Mouse (Mus musculus) spleen, adult 2 months (tissue): ENCODE measurements at regions not wholly inside any gene's neighbourhood (a gene's known extent, or its start where the extent isn't known, plus 50 kb on each side); places are given as distances from the start of the nearest gene placed in this dataset.

Experiments
- DNase-seq, 2 experiments: peaks; one replicate each; pipeline versions ENCODE4 v3.0.0 to v3.0.0-alpha.2; 2012 to 2021; ENCODE audit warnings: low spot score in 2 of 2, low read depth in 1 of 2
- H3K27ac ChIP-seq: fragments of 200-500 bp; 2 replicates; pipeline ENCODE4 v1.5.1; 2012; ENCODE audit warnings: low read length, inconsistent platforms; ENCODE audit not compliant: insufficient read depth
- H3K27me3 ChIP-seq: fragments of 200-500 bp; 2 replicates; pipeline ENCODE4 v1.6.1; 2012; ENCODE audit warnings: mild to moderate bottlenecking, moderate library complexity, low read length, inconsistent platforms; ENCODE audit not compliant: control insufficient read depth, insufficient read depth
- H3K36me3 ChIP-seq: fragments of 200-500 bp; 2 replicates; pipeline ENCODE4 v1.6.1; 2012; ENCODE audit warnings: mild to moderate bottlenecking, low read length, inconsistent platforms; ENCODE audit not compliant: control insufficient read depth, insufficient read depth
- H3K4me1 ChIP-seq: fragments of 200-500 bp; 2 replicates; pipeline ENCODE4 v1.6.1; 2011; ENCODE audit warnings: inconsistent platforms; ENCODE audit not compliant: control insufficient read depth, insufficient read depth, insufficient read length
- H3K4me3 ChIP-seq: fragments of 200-500 bp; 2 replicates; pipeline ENCODE4 v1.5.1; 2011; ENCODE audit warnings: mild to moderate bottlenecking, inconsistent platforms; ENCODE audit not compliant: insufficient read depth, insufficient read length; ENCODE audit errors: extremely low read depth
- CTCF ChIP-seq: fragments of 200-500 bp; IDR thresholded peaks from 2 replicates; pipeline ENCODE4 v1.5.1; 2011; ENCODE audit warnings: mild to moderate bottlenecking, inconsistent platforms; ENCODE audit not compliant: insufficient read depth, insufficient read length, insufficient replicate concordance; ENCODE audit errors: extremely low read depth
- POLR2A ChIP-seq: fragments of 200-500 bp; IDR thresholded peaks from 2 replicates; pipeline ENCODE4 v1.6.1; 2011; ENCODE audit warnings: low read depth, low read length, inconsistent platforms
- WGBS: fragments of 180-500 bp; shearing (Covaris S2); methylation state at CpG from one replicate; pipeline ENCODE4 v1.1.7; 2018; 5-methylcytosine and 5-hydroxymethylcytosine counted together

DNA sequence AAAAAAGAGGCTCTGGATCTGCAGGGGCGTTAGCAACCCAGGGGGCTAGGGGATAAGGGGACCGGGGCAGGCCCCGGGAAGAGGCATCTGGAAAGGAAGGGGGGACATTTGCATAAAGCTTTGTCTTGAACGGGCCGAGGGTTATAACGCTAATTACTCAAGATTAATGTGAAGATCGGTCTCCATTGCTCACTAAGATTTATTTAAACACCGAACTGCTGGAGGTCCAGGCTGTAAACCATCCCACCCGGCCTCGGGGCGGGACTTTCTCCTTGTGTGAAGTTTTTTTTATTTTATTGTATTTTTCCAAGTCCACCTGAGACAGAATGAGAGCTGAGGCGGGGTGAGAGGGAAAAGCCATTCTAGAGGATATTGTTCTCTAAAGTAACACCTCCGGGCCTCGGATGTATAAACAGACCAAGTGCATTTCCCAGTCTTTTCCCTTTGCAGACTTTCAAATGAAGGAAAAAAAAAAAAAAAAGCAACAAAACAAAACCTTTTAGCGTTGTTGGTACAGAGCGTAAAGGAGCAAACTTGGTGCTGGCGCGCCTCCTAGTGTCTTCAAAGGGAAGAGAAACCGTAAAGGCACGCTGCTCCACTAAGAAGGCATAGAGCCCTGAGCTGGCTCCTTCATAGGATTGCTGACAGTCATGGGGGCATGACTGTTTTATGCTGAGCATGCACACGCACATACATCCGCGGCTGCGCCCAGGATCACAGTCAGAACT lies 313.3 kb downstream of the Parp8 start:
- TF ChIP-seq CTCF (peak; percentile 40; the same call in 1 of the 2 replicates), POLR2A (no peak)
- peak; percentile 22 to 27 for DNase-seq
- Histone ChIP-seq H3K4me1 (no peaks in the 10 kb centered on the region; the same call in 1 of the 2 replicates), H3K36me3 (no peaks in the 10 kb centered on the region), H3K27ac (no peak overlapping the region), H3K27me3 (peaks cover 8% of the 10 kb centered on the region), H3K4me3 (peak overlapping the region; percentile 30; the same call in 1 of the 2 replicates)
- WGBS, result 1% methylated on average over 24 of the region's 24 CpGs

DNA sequence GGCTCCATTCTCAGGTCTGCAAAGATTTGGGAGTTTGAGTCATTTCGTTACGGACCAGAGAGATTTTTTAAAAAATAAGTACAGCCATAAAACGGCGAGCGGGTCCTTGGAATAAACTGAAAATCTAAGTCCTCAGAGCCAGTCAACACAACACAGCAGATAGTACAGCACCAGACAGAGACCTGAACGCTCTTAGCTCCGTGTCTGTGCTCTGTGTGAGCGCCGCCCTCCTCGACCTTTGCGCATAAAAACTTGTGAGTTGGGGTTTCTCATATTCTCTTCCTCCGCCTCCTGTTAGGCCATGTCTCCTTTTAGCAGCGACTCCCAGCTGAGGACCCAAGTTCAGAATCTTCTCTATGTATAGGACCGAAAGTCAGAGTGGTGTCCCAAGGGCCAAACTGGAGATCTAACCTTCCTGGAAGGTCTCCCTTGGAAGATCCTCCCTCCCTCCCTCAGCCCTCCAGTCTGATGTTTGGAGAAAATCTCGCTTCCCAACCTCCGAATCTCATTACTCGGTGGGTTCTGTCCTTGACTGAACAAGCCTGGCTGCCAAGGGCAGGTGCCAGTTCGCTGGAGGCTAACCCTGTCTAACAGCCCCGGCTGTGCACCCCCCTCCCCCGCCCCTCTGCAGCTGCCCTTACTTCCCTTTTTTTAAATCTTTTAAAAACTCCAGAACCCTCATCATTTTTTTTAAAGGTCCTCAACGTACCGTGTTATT lies 314.0 kb downstream of the Parp8 start:
- H3K4me3 ChIP-seq, result peak overlapping the region; percentile 30; the same call in 1 of the 2 replicates
- WGBS, result 3% methylated on average over 22 of the region's 22 CpGs
- DNase-seq, result peak in 1 of 2 experiments; percentile 11
- H3K27ac ChIP-seq, result no peak overlapping the region
- no peaks in the 10 kb centered on the region for H3K36me3 ChIP-seq
- H3K4me1 ChIP-seq, result no peaks in the 10 kb centered on the region; the same call in 1 of the 2 replicates
- TF ChIP-seq POLR2A, result no peak
- TF ChIP-seq CTCF, result no peak
- peaks cover 13% of the 10 kb centered on the region for H3K27me3 ChIP-seq

DNA sequence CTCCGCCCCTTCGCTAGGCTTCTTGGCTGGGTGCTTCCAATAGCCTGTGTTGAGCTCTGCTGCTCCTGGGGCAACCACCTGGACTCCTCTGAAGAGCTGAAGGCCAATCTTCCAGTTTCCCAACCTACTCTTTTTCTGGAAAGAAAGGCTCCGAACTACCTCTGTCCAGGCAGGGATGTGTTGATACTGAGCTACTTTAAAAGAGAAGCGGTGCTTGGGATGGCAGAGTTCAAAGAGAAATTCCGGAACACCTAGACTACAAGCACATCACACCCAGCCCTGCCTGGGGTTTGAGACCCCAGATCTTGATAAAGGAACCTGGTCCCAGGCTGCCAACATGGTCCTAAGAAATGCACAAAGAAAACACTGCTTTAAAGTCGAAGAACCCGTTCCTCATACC lies 315.7 kb downstream of the Parp8 start:
- Histone ChIP-seq H3K27ac (no peak overlapping the region), H3K36me3 (no peaks in the 10 kb centered on the region), H3K27me3 (peaks cover 20% of the 10 kb centered on the region), H3K4me3 (no peak overlapping the region), H3K4me1 (no peaks in the 10 kb centered on the region; the same call in 1 of the 2 replicates)
- TF ChIP-seq CTCF, result no peak
- TF ChIP-seq POLR2A, result no peak
- DNase-seq, result no peak
- WGBS, result 39% methylated on average over 7 of the region's 7 CpGs

DNA sequence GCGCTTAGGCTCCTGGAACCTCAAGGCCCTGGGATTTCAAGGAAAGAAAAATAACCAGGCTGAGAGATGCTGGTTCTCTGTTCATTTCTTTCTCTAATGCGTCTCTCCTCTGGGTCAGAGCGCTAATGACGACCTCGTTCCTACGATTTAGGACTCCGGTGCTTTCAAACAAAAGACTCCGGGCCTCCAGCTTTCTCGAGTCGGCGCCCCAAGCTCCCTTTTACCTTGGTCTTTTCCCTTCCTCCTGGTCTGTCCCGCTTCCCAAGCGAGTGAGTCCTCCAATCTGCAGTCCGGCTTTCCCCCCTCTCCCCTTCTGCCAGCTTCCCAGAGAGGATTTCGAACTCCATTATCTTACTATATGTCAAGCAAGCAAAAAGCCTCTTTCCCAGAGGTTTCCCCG lies 316.5 kb downstream of the Parp8 start:
- no peak overlapping the region for H3K27ac ChIP-seq
- no peak overlapping the region for H3K4me3 ChIP-seq
- peaks cover 20% of the 10 kb centered on the region for H3K27me3 ChIP-seq
- 7% methylated on average over 16 of the region's 16 CpGs for WGBS
- TF ChIP-seq CTCF (no peak), POLR2A (no peak)
- no peak for DNase-seq
- H3K4me1 ChIP-seq, result no peaks in the 10 kb centered on the region; the same call in 1 of the 2 replicates
- H3K36me3 ChIP-seq, result no peaks in the 10 kb centered on the region

DNA sequence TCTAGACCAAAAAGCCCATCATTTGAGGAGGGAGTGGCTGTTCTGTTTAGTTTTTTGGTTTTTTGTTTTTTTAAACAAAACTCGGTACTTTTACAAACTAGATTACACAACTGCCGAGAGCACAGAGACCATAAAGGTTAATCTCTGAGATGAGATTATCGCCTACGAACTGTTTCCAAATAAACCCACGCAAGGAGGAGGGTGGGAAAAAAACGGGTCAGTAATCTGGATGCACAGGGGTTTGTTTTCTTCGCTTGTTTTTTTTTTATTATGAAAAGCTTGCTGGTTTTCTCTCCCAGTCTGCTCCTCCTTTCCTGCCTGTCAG lies 316.9 kb downstream of the Parp8 start:
- 10% methylated on average over 7 of the region's 7 CpGs for WGBS
- DNase-seq, result no peak
- no peak for TF ChIP-seq POLR2A
- no peak for TF ChIP-seq CTCF

GRCm38 (mm10) chr13:116707621-116708455 lies 317.5 kb downstream of the Parp8 start:
- Histone ChIP-seq H3K36me3 (no peaks in the 10 kb centered on the region), H3K4me3 (no peak overlapping the region), H3K4me1 (no peaks in the 10 kb centered on the region; the same call in 1 of the 2 replicates), H3K27me3 (peaks cover 20% of the 10 kb centered on the region), H3K27ac (no peak overlapping the region)
- DNase-seq, result no peak
- TF ChIP-seq CTCF (no peak), POLR2A (no peak)
- 6% methylated on average over 20 of the region's 20 CpGs for WGBS

More for the DNA sequence above, 316.9 kb downstream of the Parp8 start:
- Histone ChIP-seq H3K27me3 (peaks cover 20% of the 10 kb centered on the region), H3K36me3 (no peaks in the 10 kb centered on the region), H3K4me1 (no peaks in the 10 kb centered on the region; the same call in 1 of the 2 replicates), H3K27ac (no peak overlapping the region), H3K4me3 (no peak overlapping the region)
